Mouse (Mus musculus) adrenal gland, adult 10 weeks (tissue): ENCODE results near the gene Mab21l2. TPM values are rescaled to one million over a fixed set of nuclear protein-coding genes. Genes with fewer than 3 reads are reported as not detected.

Source experiments
- polyA plus RNA-seq: library from polyadenylated mRNA; stranded (reverse); fragments of 350-450 nt; fragmentation: Illumina TruSeq; extraction: RNeasy Lipid Tissue Mini Kit (QIAGEN cat#74804); gene quantifications from one replicate; pipeline ENCODE4 v1.2.3, GENCODE M21; 2014; ENCODE audit warnings: low read depth, low replicate concordance

Gene Mab21l2
- polyA plus RNA-seq: 18.1 TPM

GRCm38 (mm10) chr3:86548091-86549015 is at the start of gene Mab21l2:
TSS of gene Mab21l2 (minus strand) at chr3:86548629.

